Mouse (Mus musculus) layer of hippocampus, postnatal 14 days (tissue): ENCODE measurements around the gene 5730409E04Rik. TPM values are rescaled to one million over a fixed set of nuclear protein-coding genes. Genes with fewer than 3 reads are reported as not detected.

ENCODE experiments used
- DNase-seq, 2 experiments: peaks; one replicate each; pipeline ENCODE4 v3.0.0; 2021 to 2022; ENCODE audit warnings: low spot score in 2 of 2, mixed read lengths in 1 of 2
- microRNA-seq, 2 experiments: library from miRNA; unstranded; fragments of <30 nt; microRNA quantifications; one replicate each; pipeline ENCODE4 v1.2.0; 2021
- total RNA-seq, 2 experiments: library from RNA; stranded (reverse); gene quantifications; 2 replicates each; pipeline ENCODE4 v1.2.3; 2021

The 5730409E04Rik gene
- total RNA-seq, 2 experiments from 2014 or later: 68.6 TPM

DNA sequence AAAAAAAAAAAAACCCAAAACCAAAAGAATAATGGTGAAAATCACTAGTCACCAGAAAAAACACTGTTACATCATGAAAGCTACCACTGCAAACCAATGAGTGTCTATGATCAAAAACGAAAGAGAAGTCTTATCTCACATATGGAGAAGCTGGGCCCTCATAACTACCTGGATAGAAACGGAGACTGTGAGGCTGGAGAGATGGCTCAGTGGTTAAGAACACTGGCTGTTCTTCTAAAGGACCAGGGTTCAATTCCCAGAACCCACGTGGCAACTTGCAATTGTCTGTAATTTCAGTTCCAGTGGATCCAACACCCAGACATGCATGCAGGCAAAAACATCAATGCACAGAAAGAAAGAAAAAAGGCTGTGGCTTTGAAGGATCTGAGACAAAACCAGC is 23.1 kb downstream of the 5730409E04Rik start:
- DNase-seq: no peak

DNA sequence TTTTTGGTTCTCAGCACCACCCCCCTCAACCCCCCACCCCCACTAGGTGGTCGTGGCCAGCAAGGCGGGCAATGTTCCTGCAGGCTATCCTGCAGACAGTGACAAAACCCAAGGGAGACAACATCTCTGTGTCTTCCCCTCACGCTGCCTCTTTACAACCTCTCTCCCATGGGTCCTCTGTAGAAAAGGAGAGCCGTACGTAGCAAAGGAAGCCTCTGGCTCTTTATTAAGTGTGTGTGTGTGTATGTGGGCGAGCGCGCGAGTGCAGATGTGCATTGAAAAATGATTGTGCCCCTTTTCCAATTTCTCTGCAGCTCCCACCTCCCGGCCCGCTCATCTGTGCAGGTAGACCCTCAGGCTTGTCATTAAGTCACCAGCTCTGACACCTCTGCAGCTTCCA is 26.7 kb downstream of the 5730409E04Rik start:
- no peak for DNase-seq

DNA sequence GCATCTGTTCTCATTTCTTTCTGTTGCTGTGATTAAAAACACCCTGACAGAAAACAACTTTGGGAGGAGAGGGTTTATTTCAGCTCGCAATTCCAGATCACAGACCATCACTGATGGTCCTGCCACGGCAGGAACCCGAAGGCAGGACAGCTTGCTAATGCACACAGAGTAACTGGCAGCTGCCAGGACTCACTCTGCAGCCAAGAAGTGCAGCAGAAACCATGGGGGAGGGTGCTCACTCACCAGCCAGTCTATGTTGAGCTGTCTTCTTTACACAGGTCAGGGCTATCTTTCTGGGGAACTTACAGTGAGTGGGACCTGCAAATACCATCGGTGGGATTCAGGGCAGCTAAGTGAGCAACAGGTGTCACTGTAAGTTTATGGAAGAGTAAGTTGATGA is 27.8 kb downstream of the 5730409E04Rik start:
- no peak for DNase-seq

DNA sequence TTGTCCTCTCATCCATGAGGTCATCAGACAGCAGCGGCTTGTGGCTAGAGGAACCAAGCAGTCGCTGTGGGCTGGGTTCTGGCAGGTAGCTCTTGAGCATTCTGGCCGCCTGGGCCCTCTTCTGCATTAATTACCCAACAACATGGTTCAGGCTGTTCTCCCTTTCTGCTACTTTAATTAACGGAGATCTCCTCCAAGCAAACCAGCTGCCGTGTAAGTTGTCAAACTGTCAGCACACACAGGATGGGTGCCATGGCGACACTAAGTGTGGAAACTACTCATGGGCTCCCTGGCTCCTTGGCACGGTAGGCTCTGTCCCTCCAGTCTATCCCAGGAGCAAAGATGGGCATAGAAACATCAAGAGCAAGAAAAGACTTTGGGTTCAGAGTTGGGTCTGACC is 29.7 kb downstream of the 5730409E04Rik start:
- DNase-seq: peak; percentile 23 to 52

DNA sequence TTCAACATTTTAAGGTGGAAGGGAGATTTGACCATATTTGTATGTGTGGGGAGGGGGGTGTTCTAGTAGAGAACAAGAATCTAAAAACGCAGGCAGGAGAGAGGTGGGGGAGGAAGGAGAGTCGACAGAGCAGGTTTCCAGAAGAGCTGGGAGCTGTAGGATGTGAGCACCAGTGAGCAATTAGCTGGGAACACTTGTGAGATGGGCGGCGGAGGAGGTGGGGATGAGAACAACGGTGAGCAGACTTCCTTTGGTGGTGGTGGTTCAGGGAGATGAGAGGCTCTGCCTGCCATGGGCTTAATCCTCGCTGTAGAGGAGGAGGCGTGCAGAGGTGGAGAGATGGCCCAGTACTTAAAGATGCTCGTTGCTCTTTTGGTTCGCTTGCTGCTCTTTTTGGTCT is 32.3 kb downstream of the 5730409E04Rik start:
- DNase-seq: no peak

DNA sequence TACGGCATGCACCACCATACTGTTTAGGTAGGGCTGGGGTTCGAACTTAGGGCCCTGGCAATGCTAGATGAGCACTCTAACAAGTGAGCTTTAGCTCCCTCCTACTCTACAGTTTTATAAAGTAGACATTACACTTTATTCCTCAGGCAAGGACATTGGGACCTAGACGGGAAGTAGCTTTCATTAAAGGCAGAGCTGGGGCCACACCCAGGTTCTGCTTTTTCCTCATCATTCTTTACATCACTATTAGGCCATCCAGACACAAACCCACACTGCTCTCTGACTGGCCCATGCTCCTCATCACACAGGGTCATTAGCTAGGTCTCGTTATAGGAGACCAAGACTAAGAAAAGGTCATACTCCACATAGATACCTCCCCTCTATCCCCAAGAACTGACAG is 34.2 kb downstream of the 5730409E04Rik start:
- no peak for DNase-seq

DNA sequence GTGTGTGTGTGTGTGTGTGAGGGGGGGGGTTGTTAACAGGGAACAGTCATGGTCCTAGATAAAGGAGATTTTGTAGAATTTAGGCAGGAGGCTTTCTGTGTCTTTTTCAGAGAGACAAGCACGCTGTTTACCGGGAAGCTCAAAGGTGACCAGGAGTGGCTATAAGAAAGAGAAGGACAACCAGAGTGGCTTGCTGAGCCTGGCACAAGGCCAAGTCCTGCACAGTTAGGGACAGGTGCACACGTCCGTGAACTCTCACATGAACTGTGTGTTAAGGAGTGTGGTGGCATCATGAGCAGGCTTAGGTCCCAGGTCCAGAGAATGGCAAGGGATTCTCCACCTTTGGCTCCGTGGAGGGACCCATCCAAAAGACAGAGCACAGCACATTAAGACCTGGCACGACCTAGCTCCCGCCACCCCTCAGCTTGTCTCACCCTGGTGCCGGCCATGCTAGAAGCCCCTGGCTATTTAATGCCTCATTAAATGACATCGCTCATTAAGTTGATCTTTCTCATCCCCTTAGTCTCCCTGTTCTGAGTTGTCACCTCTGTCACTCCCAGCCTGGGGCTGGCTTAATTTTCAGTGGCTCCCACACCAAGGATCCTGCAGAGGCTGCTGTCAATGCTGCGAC is 34.8 kb downstream of the 5730409E04Rik start:
- DNase-seq: no peak

DNA sequence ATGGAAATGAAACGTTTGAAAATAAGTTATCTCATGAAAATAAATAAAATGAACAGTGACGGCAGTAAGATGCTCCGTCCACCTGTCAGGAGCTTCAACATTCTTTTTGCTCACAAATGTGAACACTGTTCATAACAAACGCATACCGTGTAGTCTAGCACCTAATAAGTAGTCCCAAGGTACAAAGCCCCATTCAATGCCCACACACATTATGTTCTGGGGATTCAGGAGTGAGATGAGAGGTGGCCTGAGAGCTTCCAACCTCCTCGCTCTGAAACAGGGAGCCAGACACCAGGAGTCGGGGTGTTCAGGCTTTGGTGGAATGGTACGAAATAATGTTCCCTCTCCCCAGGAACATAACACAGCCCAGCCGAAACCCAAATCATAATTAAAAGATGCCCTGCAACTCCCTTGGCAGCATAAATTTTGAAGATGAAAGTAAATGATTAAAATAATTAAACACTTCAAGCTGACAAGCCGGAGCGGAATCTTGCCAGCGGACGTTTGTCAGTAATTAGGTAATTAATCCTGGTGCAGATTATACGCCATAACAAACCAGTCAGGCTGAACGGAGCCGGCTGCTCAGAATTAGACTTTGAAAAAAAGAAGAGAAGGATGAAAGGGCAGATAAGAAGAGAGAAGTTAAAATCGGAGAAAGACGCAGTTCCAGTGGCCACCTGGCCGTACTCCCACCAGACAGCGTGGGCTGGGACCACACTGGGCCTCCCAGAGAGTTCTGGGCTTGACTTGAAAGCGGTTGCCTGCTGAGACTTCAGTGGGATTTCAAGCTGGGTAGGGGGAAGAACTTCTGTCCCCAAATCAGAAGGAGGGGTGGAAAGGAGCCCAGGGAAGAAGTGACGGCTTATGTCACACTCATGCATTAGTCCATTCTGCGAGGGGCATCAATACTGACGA is 38.6 kb downstream of the 5730409E04Rik start:
- peak; percentile 28 to 48 for DNase-seq

DNA sequence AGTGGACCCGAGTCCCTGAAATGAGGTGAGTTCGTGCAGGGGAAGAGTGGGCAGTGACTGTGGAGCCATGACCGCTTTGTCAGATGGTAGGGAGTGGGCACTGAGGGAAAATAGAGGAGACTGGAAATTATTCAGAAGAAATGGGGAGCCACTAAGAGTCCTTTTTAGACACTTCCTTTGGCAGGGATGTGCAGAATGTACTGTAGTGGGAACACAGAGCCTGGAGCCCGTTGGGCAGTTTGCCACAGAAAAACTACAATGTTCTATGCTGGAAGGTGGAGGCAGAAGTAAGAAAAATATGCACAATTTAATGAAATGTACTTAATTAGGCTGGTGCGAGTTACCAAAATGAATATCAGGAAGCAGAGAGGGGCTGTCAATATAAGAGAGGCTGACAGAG is 43.5 kb downstream of the 5730409E04Rik start:
- DNase-seq: peak in 1 of 2 experiments; percentile 27

DNA sequence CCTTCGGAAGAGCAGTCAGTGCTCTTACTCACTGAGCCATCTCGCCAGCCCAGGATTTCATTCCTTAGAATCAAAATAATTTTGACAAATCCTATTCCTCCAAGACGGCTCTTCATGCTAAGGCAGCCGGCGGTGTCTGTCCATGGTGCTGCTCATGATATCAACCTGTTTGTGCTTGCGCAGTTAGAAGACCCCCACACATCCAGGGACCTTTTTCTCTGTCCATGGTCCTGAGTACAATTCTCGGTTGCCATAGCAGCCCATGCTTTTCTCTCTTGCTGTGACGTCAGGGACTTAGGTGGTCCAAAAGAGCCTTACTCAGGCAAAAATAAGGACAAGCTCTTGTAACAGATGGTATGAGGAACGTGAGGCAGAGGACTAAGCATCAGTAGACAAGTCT is 45.7 kb downstream of the 5730409E04Rik start:
- DNase-seq: no peak

DNA sequence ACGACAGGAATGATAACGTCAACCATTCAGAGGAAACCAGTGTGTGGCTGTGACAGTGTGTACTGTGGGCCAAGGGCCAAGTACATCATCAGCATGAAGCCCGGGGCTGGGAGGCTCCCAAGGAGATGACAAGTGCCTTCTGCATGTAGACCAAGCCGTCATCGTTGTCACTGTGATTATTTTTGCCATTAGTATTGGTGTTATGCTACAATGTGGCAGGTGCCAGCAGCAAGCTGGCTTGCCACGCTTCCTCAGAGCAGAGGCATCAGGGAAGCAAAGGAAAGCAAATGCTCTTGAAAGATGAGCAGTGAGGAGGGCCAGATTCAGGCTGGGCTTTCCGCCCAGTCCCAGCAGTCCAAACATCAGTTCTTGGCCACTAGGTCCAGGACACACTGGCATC is 51.6 kb downstream of the 5730409E04Rik start:
- DNase-seq: peak; percentile 35 to 64

Small RNA genes within 50 kb of the gene (microRNA-seq; reads per million reads assigned to microRNA genes)
- 0 reads per million in 2 experiments for gene Mir7119

Other genes with a start within 250 kb of the 5730409E04Rik start
- gene Ago3, start 180.3 kb upstream of the 5730409E04Rik start, total RNA-seq: 10 to 100 TPM; 35.7 to 37.6 TPM
- gene Ago1, start 141.2 kb upstream of the 5730409E04Rik start, total RNA-seq: 10 to 100 TPM; 71.6 to 71.7 TPM
- 1 to 10 TPM; 6.4 to 6.7 TPM for gene Ago4, start 76.3 kb upstream of the 5730409E04Rik start, total RNA-seq
- gene Clspn, start 52.9 kb upstream of the 5730409E04Rik start, total RNA-seq: 1 to 10 TPM; 2.5 to 2.6 TPM
- 100 to 1,000 TPM; 128 to 130 TPM for gene Psmb2, start 67.8 kb downstream of the 5730409E04Rik start, total RNA-seq
- gene Tfap2e, start 126.4 kb downstream of the 5730409E04Rik start, total RNA-seq: not detected
- gene Ncdn, start 143.6 kb downstream of the 5730409E04Rik start, total RNA-seq: 1,000 to 10,000 TPM; 1,231 to 1,244 TPM
- 10 to 100 TPM; 59.2 to 59.4 TPM for gene AU040320, start 143.7 kb downstream of the 5730409E04Rik start, total RNA-seq